Mouse (Mus musculus) forebrain, embryonic 11.5 days (tissue): ENCODE results near the gene Gm21789. TPM values are rescaled to one million over a fixed set of nuclear protein-coding genes. Genes with fewer than 3 reads are reported as not detected.
"Not testable (repeated sequence)": the region's sequence is repeated elsewhere in the genome, so short reads cannot be mapped to it uniquely, and the experiment has no call there.

Source experiments
- ATAC-seq: fragments of 200-750 bp; cut with Nextera tagmentation; replicated peaks from 2 replicates; pipeline ENCODE4 v1.8.0; 2017; ENCODE audit warnings: moderate TSS enrichment; ENCODE audit not compliant: low FRiP score
- DNase-seq: peaks from one replicate; pipeline ENCODE4 v3.0.0-alpha.2; 2017; ENCODE audit warnings: low spot score
- H3K27ac ChIP-seq: fragments of 300-500 bp; sonication (generic); 2 replicates; pipeline ENCODE4 v1.5.1; 2014; ENCODE audit warnings: low read depth, low read length
- H3K27me3 ChIP-seq: fragments of 300-500 bp; sonication (generic); 2 replicates; pipeline ENCODE4 v1.6.1; 2014; ENCODE audit warnings: mild to moderate bottlenecking, low read length, mixed read lengths; ENCODE audit not compliant: control insufficient read depth, insufficient read depth
- H3K36me3 ChIP-seq: fragments of 300-500 bp; sonication (generic); 2 replicates; pipeline ENCODE4 v1.6.1; 2014; ENCODE audit warnings: mild to moderate bottlenecking, low read length, moderate library complexity, mixed read lengths; ENCODE audit not compliant: control insufficient read depth, insufficient read depth
- H3K4me1 ChIP-seq: fragments of 300-500 bp; sonication (generic); replicated peaks from 2 replicates; pipeline ENCODE4 v1.6.1; 2014; ENCODE audit warnings: low read length, mixed read lengths; ENCODE audit not compliant: control insufficient read depth, insufficient read depth
- H3K4me2 ChIP-seq: fragments of 300-500 bp; sonication (generic); 2 replicates; pipeline ENCODE4 v1.6.1; 2014; ENCODE audit warnings: low read depth, mild to moderate bottlenecking, low read length, moderate library complexity, mixed read lengths; ENCODE audit not compliant: severe bottlenecking
- H3K4me3 ChIP-seq: fragments of 300-500 bp; sonication (generic); 2 replicates; pipeline ENCODE4 v1.5.1; 2014; ENCODE audit warnings: low read depth, low read length
- H3K9ac ChIP-seq: fragments of 300-500 bp; sonication (generic); 2 replicates; pipeline ENCODE4 v1.6.1; 2014; ENCODE audit warnings: low read length
- H3K9me3 ChIP-seq: fragments of 300-500 bp; sonication (generic); 2 replicates; pipeline ENCODE4 v1.6.1; 2016; ENCODE audit warnings: low read length, mixed read lengths; ENCODE audit not compliant: control insufficient read depth
- WGBS: fragments of 180-500 bp; shearing (Covaris S2); extraction: QIAGEN DNeasy Blood & Tissue Kit; methylation state at CpG from one replicate; pipeline ENCODE4 v1.1.7; 2014; 5-methylcytosine and 5-hydroxymethylcytosine counted together
- polyA plus RNA-seq: library from polyadenylated mRNA; unstranded; fragments of >200 nt; fragmentation: Nextera tagmentation; extraction: Ambion mirVana; gene quantifications from 2 replicates; pipeline ENCODE4 v1.2.1, GENCODE M21; 2014

The Gm21789 gene
- polyA plus RNA-seq: not detected in 2 replicates

DNA sequence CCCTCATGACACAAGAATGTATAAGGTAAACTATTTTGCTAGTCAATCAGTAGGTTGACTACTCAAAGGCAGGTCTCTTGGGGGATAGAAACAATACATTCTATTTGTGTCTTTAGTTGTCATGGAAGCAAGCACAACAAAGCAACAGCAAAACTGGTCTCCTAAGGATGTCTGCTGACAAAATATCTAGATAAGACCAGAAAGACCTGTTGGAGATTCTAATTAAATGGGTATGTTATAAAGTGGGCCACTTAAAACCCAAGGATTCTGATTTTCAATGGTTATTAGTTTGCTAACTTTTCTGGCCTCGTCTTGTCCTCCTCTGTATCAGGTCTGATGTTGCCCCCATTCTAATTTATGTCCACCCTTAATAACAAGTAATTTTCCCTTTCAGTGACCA lies at the start of gene Gm21789:
Gene Gm21789 (plus strand): TSS at position 301 of the 400 bp plus-strand sequence.
- ATAC-seq, H3K27ac ChIP-seq, H3K9me3 ChIP-seq, H3K27me3 ChIP-seq, H3K9ac ChIP-seq, H3K4me1 ChIP-seq, H3K36me3 ChIP-seq, H3K4me2 ChIP-seq, DNase-seq, H3K4me3 ChIP-seq: not testable (repeated sequence)
- WGBS: no CpG with 5 or more reads among the region's 1 CpGs

DNA sequence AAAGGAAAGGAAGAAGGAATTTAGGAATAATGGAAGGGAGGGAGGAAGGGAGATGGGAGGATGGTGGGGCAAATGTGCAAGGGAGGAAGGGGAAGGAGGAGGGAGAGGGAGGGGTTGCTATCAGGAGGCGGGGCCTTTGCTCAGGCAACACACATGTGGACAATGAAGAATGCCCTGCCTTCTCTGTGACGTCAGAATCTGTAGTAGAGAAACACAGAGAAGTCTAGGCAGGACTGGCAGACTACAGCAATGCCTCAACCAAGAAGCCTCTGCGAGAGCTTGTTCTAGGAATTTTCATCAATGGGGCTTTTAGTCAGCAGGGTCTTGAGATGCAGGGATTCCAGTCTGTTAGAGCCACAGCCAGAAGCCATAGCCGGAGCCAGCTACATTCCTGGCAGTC lies 47.2 kb upstream of the Gm21789 start, which contains the start of gene Btbd35f30:
Gene Btbd35f30 (plus strand): TSS at position 301 of the 400 bp plus-strand sequence.
- DNase-seq: not testable (repeated sequence)

DNA sequence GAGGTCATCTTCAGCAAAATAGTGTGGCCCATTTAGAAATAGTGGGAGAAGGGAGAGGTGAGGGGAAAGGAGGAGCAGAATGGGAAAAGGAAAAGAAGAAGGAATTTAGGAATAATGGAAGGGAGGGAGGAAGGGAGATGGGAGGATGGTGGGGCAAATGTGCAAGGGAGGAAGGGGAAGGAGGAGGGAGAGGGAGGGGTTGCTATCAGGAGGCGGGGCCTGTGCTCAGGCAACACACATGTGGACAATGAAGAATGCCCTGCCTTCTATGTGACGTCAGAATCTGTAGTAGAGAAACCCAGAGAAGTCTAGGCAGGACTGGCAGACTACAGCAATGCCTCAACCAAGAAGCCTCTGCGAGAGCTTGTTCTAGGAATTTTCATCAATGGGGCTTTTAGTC lies 32.0 kb downstream of the Gm21789 start, which contains the start of gene Btbd35f5:
Gene Btbd35f5 (plus strand): TSS at position 301 of the 400 bp plus-strand sequence.
- DNase-seq, H3K9ac ChIP-seq, H3K27me3 ChIP-seq, H3K4me1 ChIP-seq, H3K4me2 ChIP-seq, H3K9me3 ChIP-seq, H3K36me3 ChIP-seq, H3K4me3 ChIP-seq, ATAC-seq, H3K27ac ChIP-seq: not testable (repeated sequence)
- no CpG with 5 or more reads among the region's 3 CpGs for WGBS

More for the DNA sequence above, 47.2 kb upstream of the Gm21789 start, which contains the start of gene Btbd35f30:
- not testable (repeated sequence) for H3K4me1 ChIP-seq, H3K36me3 ChIP-seq, H3K4me3 ChIP-seq, ATAC-seq, H3K9ac ChIP-seq, H3K27ac ChIP-seq, H3K9me3 ChIP-seq, H3K27me3 ChIP-seq, H3K4me2 ChIP-seq
- WGBS: no CpG with 5 or more reads among the region's 4 CpGs

Other genes starting within 250 kb of the Gm21789 start
- gene Btbd35f21, start 215.7 kb upstream of the Gm21789 start, polyA plus RNA-seq: not detected in 2 replicates
- not detected in 2 replicates for gene Btbd35f30, start 47.1 kb upstream of the Gm21789 start, polyA plus RNA-seq
- not detected in 2 replicates for gene Btbd35f5, start 32.1 kb downstream of the Gm21789 start, polyA plus RNA-seq